Mouse (Mus musculus) urinary bladder, postnatal 10 days (tissue): ENCODE results near the gene Fbxl17.

Source experiments
- DNase-seq: peaks from one replicate; pipeline ENCODE4 v3.0.0; 2022; ENCODE audit warnings: low spot score

Fbxl17 gene

GRCm38 (mm10) chr17:63045297-63045696 lies 454.5 kb downstream of the Fbxl17 start:
- DNase-seq, result no peak

DNA sequence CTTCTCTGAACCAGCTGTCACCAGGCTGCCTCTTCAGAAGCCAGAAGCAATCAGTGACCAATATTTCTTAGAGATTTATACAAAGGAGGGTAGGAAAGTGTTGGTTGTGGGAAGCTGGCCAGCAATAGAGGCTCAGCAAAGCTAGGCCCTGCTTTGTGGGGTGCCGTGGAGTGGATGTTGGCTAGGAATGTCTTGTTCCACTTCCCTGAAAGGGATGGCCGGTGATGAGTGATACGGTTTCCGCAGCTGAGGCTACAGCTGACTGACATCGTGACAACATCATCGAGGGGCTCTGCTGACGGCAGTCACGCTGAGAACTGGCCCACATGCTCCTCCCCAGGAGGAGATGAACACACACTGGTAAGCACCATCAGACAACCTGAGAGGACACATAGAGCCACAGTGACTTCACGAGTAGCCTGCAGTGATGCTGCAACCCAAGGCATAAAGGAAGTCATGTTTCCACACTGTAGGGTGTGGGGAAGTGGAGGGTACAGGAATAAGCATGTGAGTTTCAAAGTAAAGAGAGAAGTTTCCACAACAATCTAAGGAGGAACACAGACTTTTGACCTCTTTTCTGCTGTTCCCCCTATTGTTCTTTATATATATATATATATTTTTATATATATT lies 456.7 kb downstream of the Fbxl17 start:
- DNase-seq, result no peak

- DNase-seq, result no peak
These were observed 462.3 kb downstream of the Fbxl17 start for GRCm38 (mm10) chr17:63037562-63037961.

- no peak for DNase-seq
These were observed 466.7 kb downstream of the Fbxl17 start for GRCm38 (mm10) chr17:63033141-63033540.

DNA sequence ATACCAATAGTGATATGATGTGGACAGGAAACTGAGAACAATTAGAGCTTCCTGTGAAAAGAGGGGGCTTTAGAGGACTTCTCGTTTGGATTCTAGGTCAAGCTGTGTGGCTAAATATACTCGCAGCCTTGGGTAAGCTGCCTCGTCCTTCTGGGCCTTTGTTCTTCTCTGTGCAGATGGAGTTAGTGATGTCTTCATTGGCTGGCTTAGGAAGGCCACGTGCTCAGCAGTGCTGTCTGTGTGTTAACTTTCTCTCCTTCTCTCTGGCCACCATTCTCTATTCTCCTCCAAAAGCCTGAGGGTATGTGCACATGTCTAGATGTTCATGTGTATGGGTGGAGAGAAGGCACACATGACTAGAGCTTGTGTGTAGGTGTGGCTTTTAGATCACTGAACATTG lies 470.7 kb downstream of the Fbxl17 start:
- DNase-seq, result no peak

- DNase-seq, result no peak
These were observed 474.6 kb downstream of the Fbxl17 start for GRCm38 (mm10) chr17:63025238-63025637.

GRCm38 (mm10) chr17:63017605-63018167 lies 482.1 kb downstream of the Fbxl17 start:
- no peak for DNase-seq

GRCm38 (mm10) chr17:63012571-63012923 lies 487.3 kb downstream of the Fbxl17 start:
- no peak for DNase-seq

DNA sequence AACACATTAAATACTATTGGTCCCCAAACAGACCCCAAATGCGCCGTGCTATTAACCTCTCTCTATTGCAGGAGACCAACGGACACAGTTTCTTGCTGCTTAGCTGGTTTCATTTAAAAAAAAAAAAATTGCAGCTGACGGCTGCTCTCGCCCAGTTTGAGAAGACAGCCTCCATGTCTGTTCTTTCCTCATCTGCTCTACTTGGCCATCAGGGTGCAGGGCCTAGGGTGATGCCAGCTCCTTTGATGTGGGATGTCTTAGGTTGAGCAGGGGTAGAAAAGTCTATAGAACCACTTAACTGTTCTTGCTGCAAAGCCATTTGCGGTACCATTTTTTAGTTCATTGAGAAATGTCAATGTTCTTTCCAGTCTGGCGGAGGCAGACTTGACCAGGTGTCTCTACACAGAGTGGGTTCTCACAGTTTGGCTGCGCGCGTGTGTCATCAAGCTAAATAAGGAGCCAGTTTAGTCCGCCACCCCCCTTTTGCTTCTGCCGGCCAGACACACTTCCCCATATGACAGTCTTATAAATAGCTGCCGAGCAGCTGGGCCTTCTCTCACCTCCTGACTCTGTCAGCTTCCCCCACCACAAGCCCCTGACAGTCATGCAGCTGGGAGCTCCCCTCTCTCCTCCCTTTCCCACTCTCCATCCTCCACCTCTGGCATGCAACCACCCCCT lies 487.8 kb downstream of the Fbxl17 start:
- no peak for DNase-seq

DNA sequence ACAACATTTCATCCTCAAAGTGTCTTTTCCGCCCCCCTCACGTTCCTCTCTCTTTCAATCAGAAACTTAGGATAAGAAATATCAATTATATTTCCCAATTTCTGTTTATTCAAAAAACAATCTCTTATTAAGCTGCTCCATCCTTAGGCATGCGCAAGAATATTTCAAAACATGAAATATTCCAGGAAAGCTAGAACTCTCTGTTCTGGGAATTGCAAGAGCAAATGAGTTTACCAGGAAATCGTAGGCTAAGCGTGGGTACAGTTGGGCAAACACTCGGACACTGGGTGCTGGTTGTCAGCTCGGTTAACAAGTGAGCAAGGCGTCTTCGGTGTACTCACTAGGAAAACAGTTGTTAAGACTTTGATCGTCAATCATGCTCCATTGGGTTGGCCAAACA lies 489.0 kb downstream of the Fbxl17 start:
- DNase-seq, result no peak

- no peak for DNase-seq
These were observed 491.0 kb downstream of the Fbxl17 start for GRCm38 (mm10) chr17:63008788-63009187.

DNA sequence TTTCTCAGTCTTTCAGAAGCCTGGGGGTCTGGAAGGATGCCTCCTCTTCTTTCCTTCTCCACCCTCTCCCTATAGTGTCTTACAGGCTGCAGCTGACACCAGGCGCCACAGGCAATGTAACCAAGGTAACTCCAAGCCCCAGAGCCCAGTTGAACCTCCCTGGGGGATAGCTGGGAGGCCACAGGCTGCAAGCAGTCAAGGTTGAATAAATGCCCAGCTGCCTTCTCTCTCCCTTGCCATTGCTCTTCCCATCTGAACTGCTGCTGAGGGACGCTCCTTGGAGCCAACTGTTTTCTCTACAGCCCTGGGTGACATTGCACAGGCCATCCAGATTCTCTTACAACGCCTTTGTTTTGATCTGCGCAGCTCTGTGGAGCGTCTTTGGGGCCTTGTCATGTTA lies 491.5 kb downstream of the Fbxl17 start:
- DNase-seq, result no peak

- no peak for DNase-seq
These were observed 491.9 kb downstream of the Fbxl17 start for GRCm38 (mm10) chr17:63007876-63008275.
